Mouse (Mus musculus): ENCODE results near the gene Ephb4. TPM values are rescaled to one million over a fixed set of nuclear protein-coding genes. Genes with fewer than 3 reads are reported as not detected.

Gene Ephb4
- total RNA-seq, 4 experiments from 2014 or later = 5.6 to 7.2 (median 5.9) TPM

DNA sequence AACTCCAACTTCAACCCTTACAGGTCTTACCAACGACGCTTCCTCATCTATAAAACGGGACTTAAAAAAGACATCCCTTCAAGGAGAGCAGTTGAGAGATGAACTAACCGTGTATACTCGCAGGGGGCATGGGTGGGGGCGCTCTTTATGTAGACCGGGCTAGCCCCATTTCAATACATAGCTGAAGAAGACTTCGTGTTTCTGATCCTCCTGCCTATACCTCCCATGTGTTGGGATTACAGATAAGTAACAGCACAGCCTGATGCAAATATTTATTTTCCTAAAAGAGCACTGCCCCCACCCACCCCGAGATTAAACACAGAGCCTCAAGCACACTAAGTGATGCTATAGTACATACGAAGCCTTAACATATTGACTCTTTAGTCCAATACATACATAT is 15.6 kb upstream of the Ephb4 start:
- no peak for DNase-seq (ENCODE audit: low spot score in 2 of 2)

DNA sequence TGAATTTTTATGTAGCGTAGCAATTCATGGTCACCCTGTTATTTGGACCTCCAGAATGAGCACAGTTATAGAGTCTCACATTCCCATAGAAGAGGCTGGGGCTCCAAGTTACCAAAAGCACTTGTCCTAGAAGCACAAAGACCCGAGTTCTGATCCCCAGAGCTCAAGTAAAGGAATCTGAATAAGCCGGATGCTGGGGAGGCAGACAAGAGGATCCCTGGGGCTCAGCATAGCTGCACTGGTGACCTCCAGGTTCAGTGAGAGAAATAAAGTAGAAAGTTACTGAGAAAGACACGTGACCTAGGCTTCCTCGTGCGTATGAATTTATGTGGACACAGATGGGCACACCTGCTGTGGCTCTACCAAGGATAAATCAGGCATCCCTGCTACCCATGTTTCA is 14.8 kb upstream of the Ephb4 start:
- DNase-seq (ENCODE audit: low spot score in 2 of 2) = no peak

DNA sequence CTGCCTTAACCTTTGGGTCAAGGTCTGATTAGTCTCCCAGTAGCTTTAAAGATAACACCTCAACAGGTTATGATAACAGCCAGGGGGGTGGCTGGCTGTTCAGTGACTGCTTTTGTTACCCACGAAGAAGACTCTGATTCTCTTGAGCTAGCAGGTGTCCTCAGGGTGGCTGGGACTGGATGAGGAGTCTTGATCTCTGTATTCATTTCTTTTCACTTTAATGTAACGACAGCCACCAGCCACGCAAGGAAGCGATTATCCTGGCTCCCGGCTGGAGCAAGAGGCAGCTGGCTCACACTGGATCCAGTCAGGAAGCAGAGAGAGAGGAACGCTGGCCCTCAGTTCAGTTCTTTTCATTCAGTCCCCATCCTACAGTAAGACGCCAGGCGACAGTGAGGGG is 12.7 kb upstream of the Ephb4 start:
- no peak for DNase-seq (ENCODE audit: low spot score in 2 of 2)

DNA sequence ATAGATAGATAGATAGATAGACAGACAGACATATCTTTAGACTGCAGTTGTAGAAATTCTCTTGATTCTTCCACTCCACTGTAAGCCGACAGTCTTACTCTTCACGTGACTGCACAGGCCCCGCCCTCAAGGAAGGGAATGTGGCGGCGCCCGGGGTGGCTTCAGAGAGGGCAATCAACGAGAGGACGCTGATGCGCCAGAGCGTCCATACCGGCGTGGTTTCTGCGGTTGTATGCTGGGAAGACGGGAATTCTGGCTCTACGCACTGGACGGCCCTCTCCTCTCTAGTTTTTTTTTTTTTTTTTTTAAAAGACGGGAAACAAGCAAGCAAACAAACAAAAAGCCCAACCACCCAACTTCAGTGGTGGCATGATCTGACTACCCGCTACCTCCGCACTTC is 11.7 kb upstream of the Ephb4 start:
- peak; percentile 87 to 89 for DNase-seq (ENCODE audit: low spot score in 2 of 2)

DNA sequence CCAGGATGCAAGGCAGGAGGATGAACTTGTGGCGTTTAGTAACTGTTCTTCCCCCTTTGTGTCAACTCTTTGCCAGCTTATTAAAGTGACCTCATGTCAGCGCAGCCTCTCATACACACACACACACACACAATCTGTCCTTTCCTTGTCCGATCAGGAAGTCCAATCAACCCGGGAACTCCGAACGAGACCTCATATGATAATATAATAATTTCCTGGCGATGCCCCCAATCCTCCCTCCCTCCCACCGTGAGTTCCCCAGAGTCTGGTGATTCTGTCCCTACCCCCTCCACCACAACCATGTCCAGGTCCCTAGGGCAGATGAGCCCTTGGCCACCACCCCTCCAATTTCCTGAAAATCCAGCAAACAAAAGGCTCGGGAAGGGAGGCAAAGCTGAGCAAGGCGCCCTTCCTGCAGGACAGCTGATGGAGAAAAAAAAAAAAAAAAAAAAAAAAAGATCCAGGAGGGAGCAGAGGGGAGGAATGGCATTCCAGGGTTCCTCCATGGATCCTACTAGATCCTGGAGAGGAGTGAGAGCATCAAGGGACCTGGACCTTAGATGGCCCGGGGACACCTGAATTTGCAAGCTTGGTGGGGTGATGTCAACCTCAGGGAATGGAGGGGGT is 11.1 kb upstream of the Ephb4 start:
- DNase-seq (ENCODE audit: low spot score in 2 of 2) = no peak

DNA sequence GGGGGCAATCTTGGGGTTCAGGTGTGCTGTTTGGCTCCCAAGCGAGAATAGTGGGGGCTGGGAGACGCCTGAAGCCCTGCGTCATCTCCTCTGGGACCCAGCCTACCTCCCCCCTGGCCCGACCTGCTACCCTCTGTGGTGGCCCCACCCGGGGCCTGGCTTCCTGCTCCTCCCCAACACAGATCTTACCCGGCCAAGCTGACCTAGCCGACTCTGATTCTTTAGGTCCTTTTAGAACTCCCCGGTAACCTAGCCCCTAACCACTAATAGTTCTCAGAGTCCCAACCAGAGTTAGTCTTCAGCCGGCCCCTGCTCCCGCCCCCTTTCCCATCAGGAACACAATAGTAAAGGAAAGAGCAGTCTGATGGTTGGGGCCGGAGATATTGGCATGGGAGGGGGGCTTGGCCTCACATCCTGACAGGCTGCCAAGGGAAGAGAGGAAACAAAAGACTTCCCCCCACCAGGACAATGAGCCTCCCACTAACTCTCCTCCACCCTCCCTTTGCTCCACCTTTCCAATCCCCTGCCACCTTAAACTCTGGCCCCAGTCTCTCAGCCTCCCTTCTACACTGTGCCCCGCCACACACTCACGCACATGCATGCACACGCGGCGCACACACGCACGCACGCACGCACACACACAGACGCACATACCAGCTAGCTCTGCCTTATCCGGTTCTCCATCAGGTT is 10.5 kb upstream of the Ephb4 start:
- no peak for DNase-seq (ENCODE audit: low spot score in 2 of 2)

DNA sequence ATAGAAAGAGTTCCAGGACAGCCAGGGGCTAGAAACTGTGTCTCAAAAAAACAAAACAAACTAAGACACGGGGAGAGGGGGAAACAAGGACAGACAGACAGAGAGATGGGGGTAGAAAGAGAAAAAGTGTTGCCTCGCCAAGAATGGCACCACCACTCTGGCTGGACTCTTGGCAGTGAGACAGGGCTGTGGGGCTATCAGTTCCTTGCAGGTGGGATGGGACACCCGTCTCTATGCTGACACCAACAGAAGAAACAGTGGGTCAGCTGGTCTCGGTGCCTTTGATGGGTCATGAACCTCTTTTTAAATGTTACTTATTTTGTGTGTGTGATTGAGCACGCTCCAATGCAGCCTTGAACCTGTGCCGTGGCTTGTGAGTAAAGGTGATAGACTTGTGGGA is 9.7 kb upstream of the Ephb4 start:
- DNase-seq (ENCODE audit: low spot score in 2 of 2) = no peak

DNA sequence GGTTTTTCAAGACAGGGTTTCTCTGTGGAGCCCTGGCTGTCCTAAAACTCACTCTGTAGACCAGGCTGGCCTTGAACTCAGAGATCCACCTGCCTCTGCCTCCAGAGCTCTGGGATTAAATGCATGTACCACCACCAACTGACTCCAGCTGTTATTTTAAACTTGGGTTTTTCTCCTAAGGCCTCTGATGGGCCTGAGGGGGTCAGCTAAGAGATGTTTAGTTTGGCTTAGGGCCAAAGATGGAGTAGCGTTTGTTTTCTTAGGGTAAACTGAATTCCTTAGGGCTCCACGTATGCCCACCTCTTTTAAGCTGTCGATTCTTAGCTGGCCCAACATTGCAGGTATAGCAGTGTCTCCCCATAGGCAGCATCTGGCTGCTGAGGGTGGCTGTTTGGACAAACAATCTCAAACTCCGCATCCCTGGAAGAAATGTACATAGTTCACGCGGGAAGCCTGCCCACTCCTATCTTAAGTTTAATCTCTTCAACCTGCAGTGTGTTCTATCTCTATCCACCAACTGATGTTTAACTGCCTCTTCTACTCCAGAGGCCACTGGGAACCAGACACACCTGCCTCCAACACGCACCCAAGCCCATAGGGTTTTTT is 7.4 kb upstream of the Ephb4 start:
- no peak for DNase-seq (ENCODE audit: low spot score in 2 of 2)

DNA sequence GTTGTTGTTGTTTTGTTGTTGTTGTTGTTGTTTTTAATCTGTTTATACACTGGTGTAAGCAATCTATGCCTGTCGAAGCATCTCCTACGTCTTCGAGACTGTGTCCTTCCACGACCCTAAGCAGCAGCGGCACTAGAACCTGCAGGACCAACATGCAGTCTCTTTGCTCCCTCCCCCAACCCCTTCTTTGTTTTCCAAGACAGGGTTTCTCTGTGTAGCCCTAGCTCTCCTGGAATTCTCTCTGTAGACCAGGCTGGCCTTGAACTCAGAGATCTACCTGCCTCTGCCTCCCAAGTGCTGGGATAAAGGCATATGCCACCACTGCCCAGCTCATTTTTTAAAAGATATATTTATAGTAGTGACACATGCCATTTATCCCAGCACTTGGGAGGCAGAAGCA is 6.5 kb upstream of the Ephb4 start:
- DNase-seq (ENCODE audit: low spot score in 2 of 2) = no peak

DNA sequence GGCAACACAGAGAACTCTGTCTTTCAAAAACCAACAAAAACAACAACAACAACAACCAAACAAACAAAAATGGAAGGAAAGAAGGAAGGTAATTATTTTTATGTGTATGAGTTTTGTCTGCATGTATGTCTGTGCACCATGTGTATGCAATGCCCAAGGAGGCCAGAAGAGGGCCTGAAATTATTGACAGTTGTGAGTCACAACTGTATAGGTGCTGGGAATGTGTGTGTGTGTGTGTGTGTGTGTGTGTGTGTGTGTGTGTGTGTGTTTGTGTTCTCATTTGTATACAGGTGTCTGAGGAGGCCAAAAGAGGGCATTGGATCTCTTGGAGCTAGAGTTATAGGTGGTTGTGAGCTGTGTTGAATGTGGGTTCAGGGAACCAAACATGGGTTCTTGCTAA is 6.0 kb upstream of the Ephb4 start:
- DNase-seq (ENCODE audit: low spot score in 2 of 2) = no peak

DNA sequence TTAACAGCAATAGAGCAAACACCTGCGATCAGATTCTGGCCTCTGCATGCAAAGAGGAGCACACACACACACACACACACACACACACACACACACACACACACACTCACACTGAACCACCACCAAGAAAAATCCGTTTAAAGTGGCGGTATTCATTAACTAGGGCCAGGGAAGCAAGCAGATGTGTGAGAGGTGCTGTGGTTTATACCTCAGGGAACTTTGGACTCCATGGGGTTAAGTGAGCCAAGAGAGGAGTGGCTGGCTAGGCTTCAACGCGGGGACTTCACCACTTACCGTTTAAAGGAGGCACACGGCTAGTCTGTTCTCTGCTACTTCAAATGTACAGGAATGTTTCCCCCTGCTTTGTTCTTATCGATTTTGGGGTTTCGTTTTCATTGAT is 4.1 kb upstream of the Ephb4 start:
- no peak for DNase-seq (ENCODE audit: low spot score in 2 of 2)

DNA sequence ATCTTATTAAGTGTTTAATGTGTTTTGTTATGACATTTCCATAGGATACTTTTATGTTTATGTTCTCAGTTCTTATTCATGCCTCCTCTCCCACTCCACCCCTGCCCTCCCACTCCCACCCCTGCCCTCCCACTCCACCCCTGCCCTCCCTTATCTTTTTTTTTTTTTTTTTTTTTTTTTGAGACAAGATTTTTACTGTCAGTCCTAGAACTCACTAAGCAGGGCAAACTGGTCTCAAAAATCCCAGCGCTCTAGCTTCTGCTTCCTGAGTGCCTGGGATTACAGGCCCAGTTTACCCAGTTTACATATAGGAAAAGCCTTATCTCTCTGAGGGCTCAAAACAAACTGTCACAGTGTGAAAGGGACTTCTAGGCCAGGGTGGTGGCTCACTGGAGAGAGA is 3.5 kb upstream of the Ephb4 start:
- no peak for DNase-seq (ENCODE audit: low spot score in 2 of 2)

DNA sequence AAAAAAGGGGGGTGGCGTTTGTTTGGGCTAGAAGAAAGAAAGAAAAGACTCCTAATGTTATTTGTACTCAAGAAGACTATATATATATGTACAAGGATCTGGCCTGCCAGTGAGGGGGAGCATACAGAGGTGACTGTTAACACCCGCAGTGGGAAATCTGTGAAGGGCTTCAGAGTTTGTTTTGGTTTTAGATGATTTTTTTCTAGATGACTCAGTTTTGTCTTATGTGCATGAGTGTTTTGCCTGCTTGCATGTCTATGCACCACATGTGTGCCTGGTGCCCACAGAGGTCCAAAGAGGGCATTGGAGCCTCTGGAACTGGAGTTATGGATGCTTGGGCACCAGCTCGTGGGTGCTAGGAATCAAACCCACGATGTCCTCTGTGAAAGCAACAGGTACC is 2.9 kb upstream of the Ephb4 start:
- no peak for DNase-seq (ENCODE audit: low spot score in 2 of 2)

DNA sequence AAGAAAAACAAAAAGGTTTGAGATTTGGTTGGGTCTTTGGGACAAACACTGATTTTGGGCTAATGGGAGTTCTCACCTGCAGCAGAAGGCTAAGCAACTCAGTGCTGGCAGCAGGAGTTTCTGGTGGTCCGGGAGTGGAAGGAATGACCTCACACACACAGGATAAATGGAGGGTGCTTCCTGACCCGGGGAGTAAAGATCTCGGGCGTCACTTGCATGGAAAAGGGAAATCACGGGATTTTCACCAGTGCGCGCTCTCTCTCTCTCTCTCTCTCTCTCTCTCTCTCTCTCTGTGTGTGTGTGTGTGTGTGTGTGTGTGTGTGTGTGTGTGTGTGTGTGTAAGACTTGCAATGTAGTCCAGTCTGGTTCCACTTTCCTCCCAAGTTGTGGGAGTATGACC is 2.1 kb upstream of the Ephb4 start:
- no peak for DNase-seq (ENCODE audit: low spot score in 2 of 2)

DNA sequence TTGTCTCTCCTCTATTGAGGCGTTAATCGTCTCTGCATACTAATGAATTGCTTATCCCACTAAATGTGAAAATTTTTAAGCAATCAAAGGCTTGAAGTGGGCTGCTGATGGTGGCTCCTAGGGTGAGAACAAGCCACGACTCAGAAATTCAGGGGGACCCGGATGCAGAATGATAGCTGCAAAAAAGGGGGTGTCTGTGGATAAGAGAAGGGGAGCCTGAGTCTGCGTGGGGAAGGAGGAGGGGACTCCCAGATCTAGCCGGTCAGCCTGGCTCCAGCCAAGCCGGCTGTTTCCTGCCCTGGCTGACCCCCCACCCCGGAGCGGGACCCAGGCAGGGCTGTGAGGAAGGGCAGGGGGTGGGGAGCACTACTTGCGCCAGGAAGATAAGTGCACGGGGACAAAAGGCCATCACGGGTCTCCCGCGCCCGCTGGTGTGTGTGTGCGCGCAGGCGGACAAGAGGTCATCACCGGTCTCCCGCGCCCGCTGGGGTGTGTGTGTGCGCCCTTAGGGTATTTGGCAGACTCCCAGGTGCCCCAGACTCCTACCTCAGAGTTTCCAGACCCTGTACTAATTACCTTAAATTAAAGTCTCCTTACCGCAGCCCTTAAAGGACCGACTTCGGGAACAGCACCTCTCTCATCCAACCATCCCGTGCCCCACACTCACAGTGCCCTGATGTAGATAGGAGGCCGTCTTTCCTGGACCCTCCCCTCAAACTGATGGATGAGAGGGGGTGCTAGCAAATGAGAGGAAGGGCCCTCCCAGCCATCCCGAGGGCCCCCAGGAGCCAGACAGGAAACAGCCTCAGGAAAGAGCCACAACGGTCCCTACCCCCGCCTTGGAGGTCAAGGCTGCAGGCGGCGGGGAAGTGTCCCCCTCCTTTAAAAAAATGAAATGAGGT is 1.2 kb upstream of the Ephb4 start:
- DNase-seq (ENCODE audit: low spot score in 2 of 2) = no peak

DNA sequence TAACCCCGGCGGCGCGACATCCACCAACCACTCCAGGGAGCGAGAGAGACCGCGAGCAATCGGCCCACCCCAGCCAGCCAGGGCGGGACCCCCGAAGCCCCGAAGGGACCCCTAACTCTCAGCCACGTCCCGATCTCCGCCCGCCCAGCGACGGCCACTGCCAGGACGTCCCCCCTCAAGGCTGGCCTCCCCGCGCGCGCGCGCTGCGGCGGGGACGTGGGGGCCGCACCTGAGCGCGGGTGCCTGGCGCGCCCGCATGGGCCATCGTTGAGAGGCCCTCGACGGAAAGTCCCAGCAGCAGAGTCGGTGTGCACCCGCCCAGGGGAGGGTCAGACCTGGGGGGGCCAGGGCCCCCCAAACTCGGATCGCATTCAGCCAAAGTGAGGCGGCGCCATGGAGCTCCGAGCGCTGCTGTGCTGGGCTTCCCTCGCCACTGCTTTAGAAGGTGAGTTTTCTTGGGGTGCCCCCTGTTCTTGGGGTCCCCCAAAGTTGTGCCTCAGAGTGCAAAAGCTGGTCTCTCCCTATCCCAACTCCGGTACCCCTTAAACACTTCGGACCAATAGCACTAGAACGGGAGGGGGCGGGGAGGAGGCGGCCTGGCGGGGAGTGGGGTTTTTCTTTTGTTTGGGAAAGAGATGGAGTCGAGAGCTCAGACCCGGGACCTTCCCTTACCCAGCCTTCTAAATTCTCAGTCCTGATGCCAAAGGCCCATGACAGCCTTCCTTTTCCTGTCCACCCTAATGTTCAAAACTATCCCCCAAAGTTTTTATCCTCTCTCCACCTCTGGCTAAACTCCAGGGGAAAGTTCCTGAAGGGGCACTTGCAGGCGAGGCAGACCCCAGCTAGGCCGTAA is 522 bp downstream of the Ephb4 start:
- DNase-seq (ENCODE audit: low spot score in 2 of 2) = no peak

DNA sequence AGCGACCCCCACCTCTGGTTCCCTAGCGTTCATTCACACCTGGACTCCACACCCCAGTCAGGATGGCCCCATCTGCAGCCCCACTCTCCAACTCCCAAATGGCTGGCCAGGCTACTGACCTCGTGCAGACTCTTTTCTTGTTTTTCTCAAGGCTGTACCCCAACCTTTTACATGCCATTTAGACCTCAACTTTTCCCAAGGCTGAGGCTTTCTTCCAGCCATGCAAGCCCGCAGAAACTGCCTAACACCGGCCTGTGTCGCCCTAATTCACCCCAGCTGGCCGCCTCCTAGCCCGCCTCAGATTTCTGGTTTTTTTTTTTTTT is 1.1 kb downstream of the Ephb4 start:
- DNase-seq (ENCODE audit: low spot score in 2 of 2) = no peak

DNA sequence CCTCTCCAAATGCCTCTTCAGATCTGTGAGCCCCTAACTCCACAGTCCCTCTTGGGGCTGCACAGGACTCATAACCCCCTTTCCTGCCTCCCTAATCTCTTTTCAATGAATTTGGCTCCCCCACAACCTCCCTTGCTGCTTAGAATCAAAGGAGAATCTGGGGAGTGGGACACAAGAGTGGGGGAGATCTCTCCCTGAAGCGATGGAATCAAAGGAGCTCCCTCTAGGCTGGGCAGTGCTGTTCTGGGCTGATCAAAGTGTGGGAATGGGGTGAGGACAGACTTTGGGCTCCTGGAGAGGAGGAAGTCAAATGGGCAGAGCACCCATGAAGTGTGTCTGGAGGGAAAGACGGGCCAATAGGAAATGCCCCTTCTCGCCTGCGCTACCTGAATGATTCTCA is 1.5 kb downstream of the Ephb4 start:
- no peak for DNase-seq (ENCODE audit: low spot score in 2 of 2)

DNA sequence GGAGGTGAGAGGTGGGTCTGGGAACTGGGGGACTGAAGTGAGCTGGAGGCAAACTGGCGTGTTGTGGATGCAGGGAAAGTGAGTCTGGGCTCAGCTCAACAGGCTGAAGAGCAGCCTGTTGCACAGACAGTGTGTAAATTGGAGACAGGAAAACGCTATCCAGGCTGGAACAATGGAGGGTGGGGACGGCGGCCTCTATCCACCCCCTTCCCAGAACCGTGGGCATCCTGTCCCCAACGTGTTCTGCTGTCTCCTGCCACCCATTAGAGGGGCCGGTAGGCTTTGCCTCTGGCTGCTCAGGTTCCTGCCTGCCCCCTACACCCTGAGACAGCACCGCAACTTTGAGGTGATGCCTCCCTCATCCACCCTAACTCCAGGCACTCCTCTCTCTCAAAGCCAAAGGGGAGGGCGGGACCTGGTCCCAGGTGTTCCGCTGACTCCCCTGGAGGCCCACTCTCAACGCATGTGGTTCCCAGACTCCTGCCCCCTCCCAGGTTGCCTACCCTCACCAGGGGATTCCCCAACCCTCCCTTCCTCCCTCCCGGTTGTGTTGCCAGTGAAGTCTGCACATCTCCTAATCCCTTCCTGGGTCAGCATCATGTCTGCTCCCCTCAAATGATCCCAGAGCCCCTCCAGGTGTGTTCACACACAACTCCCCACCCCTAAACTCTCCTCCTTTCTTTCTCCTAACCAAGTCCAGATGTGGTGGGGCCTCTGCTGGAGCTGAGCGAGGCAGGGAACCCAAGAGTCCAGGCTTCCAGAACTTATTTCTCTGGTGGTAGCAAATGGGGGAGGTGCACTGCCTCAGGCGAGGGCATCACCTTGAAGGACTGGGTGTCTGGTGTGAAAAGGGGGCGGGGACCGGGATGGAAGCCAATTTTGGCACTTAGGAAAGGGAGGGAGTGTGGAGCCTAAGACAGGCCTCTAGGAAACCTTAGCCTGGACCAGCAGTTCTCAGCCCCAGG is 2.4 kb downstream of the Ephb4 start:
- no peak for DNase-seq (ENCODE audit: low spot score in 2 of 2)

DNA sequence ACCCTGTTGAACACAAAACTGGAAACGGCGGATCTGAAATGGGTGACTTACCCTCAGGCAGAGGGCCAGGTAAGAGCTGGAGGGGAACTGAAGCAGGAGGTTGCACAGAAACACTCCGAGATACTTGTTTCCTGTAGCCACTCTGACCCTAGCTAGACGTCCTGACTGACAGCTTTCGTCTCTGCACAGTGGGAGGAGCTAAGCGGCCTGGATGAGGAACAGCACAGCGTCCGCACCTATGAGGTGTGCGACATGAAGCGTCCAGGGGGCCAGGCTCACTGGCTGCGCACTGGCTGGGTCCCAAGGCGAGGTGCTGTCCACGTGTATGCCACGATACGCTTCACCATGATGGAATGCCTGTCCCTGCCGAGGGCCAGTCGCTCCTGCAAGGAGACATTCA is 4.2 kb downstream of the Ephb4 start:
- no peak for DNase-seq (ENCODE audit: low spot score in 2 of 2)
